Mouse (Mus musculus) heart, adult 2 months (tissue): ENCODE data around the gene Ehbp1.

Experiments
- CTCF ChIP-seq: fragments of 200-600 bp; IDR thresholded peaks from 2 replicates; pipeline ENCODE4 v1.8.1; 2022; ENCODE audit warnings: antibody characterized with exemption, mild to moderate bottlenecking, moderate library complexity
- EP300 ChIP-seq: fragments of 200-500 bp; IDR thresholded peaks from 2 replicates; pipeline ENCODE4 v1.6.1; 2011; ENCODE audit warnings: low read depth, low read length, control low read depth; ENCODE audit not compliant: insufficient read depth
- POLR2A ChIP-seq: fragments of 200-500 bp; IDR thresholded peaks from 2 replicates; pipeline ENCODE4 v1.6.1; 2011; ENCODE audit warnings: mild to moderate bottlenecking, low read depth, low read length, control low read depth; ENCODE audit not compliant: insufficient read depth

DNA sequence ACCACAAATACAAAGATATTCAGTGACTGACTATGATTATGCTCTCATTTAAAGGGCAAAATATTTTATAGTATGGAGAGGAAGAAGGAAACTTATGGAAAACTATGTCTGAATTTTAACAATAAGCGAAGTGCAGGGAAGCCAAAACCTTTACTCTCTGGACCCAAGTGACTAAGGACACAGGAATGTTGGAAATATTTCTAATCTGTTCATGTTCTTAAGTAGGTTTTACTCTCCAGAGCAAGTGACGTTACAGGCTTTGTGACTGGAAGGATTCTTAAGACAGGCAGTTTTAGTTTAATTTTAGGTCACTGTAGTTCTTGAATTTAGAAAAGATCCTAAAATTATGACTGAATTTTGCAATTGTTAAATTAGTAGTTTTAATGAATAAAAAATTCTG, 333.3 kb downstream of the Ehbp1 start:
- TF ChIP-seq CTCF, result no peak
- no peak for TF ChIP-seq POLR2A
- TF ChIP-seq EP300, result no peak
